Mouse (Mus musculus): ENCODE results near the gene Clic4. TPM values are rescaled to one million over a fixed set of nuclear protein-coding genes. Genes with fewer than 3 reads are reported as not detected.
A peak's percentile ranks its signal among the peaks of the same experiment; 100 is the strongest.

Clic4 gene
- polyA plus RNA-seq, 1 experiment from 2014 or later = 147 TPM

- peaks cover 8% of the 10 kb centered on the region; the same call in 1 of the 2 replicates for H3K27me3 ChIP-seq (ENCODE audit: insufficient read depth, low read length)
- peak; percentile 57 for ATAC-seq (replicated peaks; ENCODE audit: low FRiP score, low read depth)
- H3K36me3 ChIP-seq (ENCODE audit: insufficient read depth, low read length) = no peaks in the 10 kb centered on the region
- H3K9ac ChIP-seq (ENCODE audit: low read depth, low read length) = no peak overlapping the region
- no peak overlapping the region for H3K27ac ChIP-seq
- no peaks in the 10 kb centered on the region; the same call in 1 of the 2 replicates for H3K4me1 ChIP-seq (replicated peaks; ENCODE audit: insufficient read depth, low read length)
- no peaks in the 10 kb centered on the region for H3K9me3 ChIP-seq (replicated peaks; ENCODE audit: low read length)
- peak; percentile 95 for DNase-seq (ENCODE audit: low spot score)
- peak; percentile 90 for TF ChIP-seq CTCF (IDR thresholded peaks at IDR 0.05; ENCODE audit: low read depth)
- peak overlapping the region; percentile 63 for H3K4me2 ChIP-seq (ENCODE audit: low read length)
- 3% methylated on average over 47 of the region's 47 CpGs for WGBS
- H3K4me3 ChIP-seq (replicated peaks; ENCODE audit: low read depth, low read length) = peak overlapping the region; percentile 29
Observed at GRCm38 (mm10) chr4:135205711-135206600, 66.7 kb downstream of the Clic4 start.

- 32% methylated on average over 5 of the region's 5 CpGs for WGBS
- Histone ChIP-seq H3K9ac (ENCODE audit: low read depth, low read length) (no peak overlapping the region), H3K4me2 (ENCODE audit: low read length) (no peak overlapping the region), H3K27me3 (ENCODE audit: insufficient read depth, low read length) (peaks cover 8% of the 10 kb centered on the region; the same call in 1 of the 2 replicates), H3K9me3 (replicated peaks; ENCODE audit: low read length) (no peaks in the 10 kb centered on the region), H3K4me1 (replicated peaks; ENCODE audit: insufficient read depth, low read length) (no peaks in the 10 kb centered on the region; the same call in 1 of the 2 replicates), H3K27ac (no peak overlapping the region), H3K4me3 (replicated peaks; ENCODE audit: low read depth, low read length) (no peak overlapping the region), H3K36me3 (ENCODE audit: insufficient read depth, low read length) (no peaks in the 10 kb centered on the region)
- no peak for TF ChIP-seq CTCF (IDR thresholded peaks at IDR 0.05; ENCODE audit: low read depth)
- no peak for ATAC-seq (replicated peaks; ENCODE audit: low FRiP score, low read depth)
- DNase-seq (ENCODE audit: low spot score) = no peak
Observed at GRCm38 (mm10) chr4:135205254-135205653, 67.4 kb downstream of the Clic4 start.

- no peak overlapping the region for H3K27ac ChIP-seq
- 58% methylated on average over 5 of the region's 5 CpGs for WGBS
- no peak overlapping the region for H3K9ac ChIP-seq (ENCODE audit: low read depth, low read length)
- no peak overlapping the region for H3K4me3 ChIP-seq (replicated peaks; ENCODE audit: low read depth, low read length)
- H3K4me1 ChIP-seq (replicated peaks; ENCODE audit: insufficient read depth, low read length) = no peaks in the 10 kb centered on the region; the same call in 1 of the 2 replicates
- DNase-seq (ENCODE audit: low spot score) = no peak
- no peak overlapping the region for H3K4me2 ChIP-seq (ENCODE audit: low read length)
- H3K9me3 ChIP-seq (replicated peaks; ENCODE audit: low read length) = no peaks in the 10 kb centered on the region
- TF ChIP-seq CTCF (IDR thresholded peaks at IDR 0.05; ENCODE audit: low read depth) = no peak
- no peaks in the 10 kb centered on the region for H3K36me3 ChIP-seq (ENCODE audit: insufficient read depth, low read length)
- ATAC-seq (replicated peaks; ENCODE audit: low FRiP score, low read depth) = no peak
- H3K27me3 ChIP-seq (ENCODE audit: insufficient read depth, low read length) = peaks cover 8% of the 10 kb centered on the region; the same call in 1 of the 2 replicates
Observed at GRCm38 (mm10) chr4:135204666-135205065, 67.9 kb downstream of the Clic4 start.

- Histone ChIP-seq H3K27ac (no peak overlapping the region), H3K4me1 (replicated peaks; ENCODE audit: insufficient read depth, low read length) (no peaks in the 10 kb centered on the region; the same call in 1 of the 2 replicates), H3K4me2 (ENCODE audit: low read length) (peak overlapping the region; percentile 66), H3K4me3 (replicated peaks; ENCODE audit: low read depth, low read length) (peak overlapping the region; percentile 32), H3K9ac (ENCODE audit: low read depth, low read length) (no peak overlapping the region), H3K9me3 (replicated peaks; ENCODE audit: low read length) (no peaks in the 10 kb centered on the region), H3K27me3 (ENCODE audit: insufficient read depth, low read length) (peaks cover 8% of the 10 kb centered on the region; the same call in 1 of the 2 replicates), H3K36me3 (ENCODE audit: insufficient read depth, low read length) (no peaks in the 10 kb centered on the region)
- ATAC-seq (replicated peaks; ENCODE audit: low FRiP score, low read depth) = no peak
- TF ChIP-seq CTCF (IDR thresholded peaks at IDR 0.05; ENCODE audit: low read depth) = no peak
- no peak for DNase-seq (ENCODE audit: low spot score)
- 15% methylated on average over 17 of the region's 17 CpGs for WGBS
Observed at GRCm38 (mm10) chr4:135203806-135204560, 68.6 kb downstream of the Clic4 start.

GRCm38 (mm10) chr4:135203279-135203678 is 69.3 kb downstream of the Clic4 start:
- no peak overlapping the region for H3K27ac ChIP-seq
- no peaks in the 10 kb centered on the region for H3K36me3 ChIP-seq (ENCODE audit: insufficient read depth, low read length)
- DNase-seq (ENCODE audit: low spot score) (peak; percentile 48), ATAC-seq (replicated peaks; ENCODE audit: low FRiP score, low read depth) (no peak)
- peaks cover 8% of the 10 kb centered on the region; the same call in 1 of the 2 replicates for H3K27me3 ChIP-seq (ENCODE audit: insufficient read depth, low read length)
- H3K4me2 ChIP-seq (ENCODE audit: low read length) = peak overlapping the region; percentile 66
- no peaks in the 10 kb centered on the region; the same call in 1 of the 2 replicates for H3K4me1 ChIP-seq (replicated peaks; ENCODE audit: insufficient read depth, low read length)
- H3K9me3 ChIP-seq (replicated peaks; ENCODE audit: low read length) = no peaks in the 10 kb centered on the region
- H3K4me3 ChIP-seq (replicated peaks; ENCODE audit: low read depth, low read length) = peak overlapping the region; percentile 32
- no peak overlapping the region for H3K9ac ChIP-seq (ENCODE audit: low read depth, low read length)
- WGBS = 8% methylated on average over 14 of the region's 14 CpGs
- no peak for TF ChIP-seq CTCF (IDR thresholded peaks at IDR 0.05; ENCODE audit: low read depth)

- TF ChIP-seq CTCF (IDR thresholded peaks at IDR 0.05; ENCODE audit: low read depth) = no peak
- H3K9me3 ChIP-seq (replicated peaks; ENCODE audit: low read length) = no peaks in the 10 kb centered on the region
- no peak for ATAC-seq (replicated peaks; ENCODE audit: low FRiP score, low read depth)
- H3K4me3 ChIP-seq (replicated peaks; ENCODE audit: low read depth, low read length) = no peak overlapping the region
- no peak overlapping the region for H3K9ac ChIP-seq (ENCODE audit: low read depth, low read length)
- H3K4me2 ChIP-seq (ENCODE audit: low read length) = no peak overlapping the region
- peaks cover 8% of the 10 kb centered on the region; the same call in 1 of the 2 replicates for H3K27me3 ChIP-seq (ENCODE audit: insufficient read depth, low read length)
- WGBS = 84% methylated on average over 16 of the region's 16 CpGs
- no peak overlapping the region for H3K27ac ChIP-seq
- DNase-seq (ENCODE audit: low spot score) = no peak
- H3K36me3 ChIP-seq (ENCODE audit: insufficient read depth, low read length) = no peaks in the 10 kb centered on the region
- no peaks in the 10 kb centered on the region; the same call in 1 of the 2 replicates for H3K4me1 ChIP-seq (replicated peaks; ENCODE audit: insufficient read depth, low read length)
Observed at GRCm38 (mm10) chr4:135201771-135202170, 70.8 kb downstream of the Clic4 start.

Data from kidney, postnatal 0 days (tissue).